ENCODE assay signal across 8 mouse cellular contexts in genomic region chr19:5459896-5460295, GRCm38 (mm10). TPM values are rescaled to one million over a fixed set of nuclear protein-coding genes. Genes with fewer than 3 reads are reported as not detected.
DNase-seq lines count a peak whose midpoint lies in the region; ATAC-seq and TF ChIP-seq lines count a peak whose summit lies in the region.

No protein-coding gene starts in this region.

- peak overlapping the region; percentile 84 for H3K4me3 ChIP-seq in left cerebral cortex, adult 2 months
- peak overlapping the region; percentile 68 for H3K4me3 ChIP-seq in embryonic facial prominence, embryonic 13.5 days
- peak overlapping the region; percentile 80 for H3K4me3 ChIP-seq in intestine, postnatal 0 days (ENCODE audit: low read depth, low read length)
- peak overlapping the region; percentile 75 for H3K4me3 ChIP-seq in neural tube, embryonic 14.5 days (ENCODE audit: low read depth, low read length)

- H3K4me1 ChIP-seq in embryonic facial prominence, embryonic 13.5 days, result peaks cover 45% of the 10 kb centered on the region
- H3K4me1 ChIP-seq in intestine, postnatal 0 days (replicated peaks; ENCODE audit: control insufficient read depth, insufficient read depth, low read length), result peaks cover 4% of the 10 kb centered on the region; the same call in 1 of the 2 replicates
- H3K4me1 ChIP-seq in neural tube, embryonic 14.5 days (ENCODE audit: control insufficient read depth, insufficient read depth, low read length), result peaks cover 38% of the 10 kb centered on the region

- H3K27me3 ChIP-seq in embryonic facial prominence, embryonic 13.5 days, result peaks cover 7% of the 10 kb centered on the region; the same call in 1 of the 2 replicates
- H3K27me3 ChIP-seq in intestine, postnatal 0 days (replicated peaks; ENCODE audit: control insufficient read depth, insufficient read depth, low read length), result no peaks in the 10 kb centered on the region
- no peaks in the 10 kb centered on the region; the same call in 1 of the 2 replicates for H3K27me3 ChIP-seq in neural tube, embryonic 14.5 days (ENCODE audit: control insufficient read depth, insufficient read depth, low read length)

- TF ChIP-seq CTCF in left cerebral cortex, adult 2 months (IDR thresholded peaks at IDR 0.05), result no peak
- TF ChIP-seq CTCF in intestine, postnatal 0 days (IDR thresholded peaks at IDR 0.05; ENCODE audit: low read depth), result no peak

- H3K27ac ChIP-seq in left cerebral cortex, adult 2 months, result peak overlapping the region; percentile 90
- peak overlapping the region; percentile 70; the same call in 1 of the 2 replicates for H3K27ac ChIP-seq in embryonic facial prominence, embryonic 13.5 days
- no peak overlapping the region for H3K27ac ChIP-seq in intestine, postnatal 0 days (ENCODE audit: low read depth, low read length)
- peak overlapping the region; percentile 24; the same call in 1 of the 2 replicates for H3K27ac ChIP-seq in neural tube, embryonic 14.5 days (ENCODE audit: low read depth, low read length)

- H3K9me3 ChIP-seq in embryonic facial prominence, embryonic 13.5 days, result no peaks in the 10 kb centered on the region
- H3K9me3 ChIP-seq in intestine, postnatal 0 days (ENCODE audit: control insufficient read depth), result no peaks in the 10 kb centered on the region
- H3K9me3 ChIP-seq in neural tube, embryonic 14.5 days (ENCODE audit: control insufficient read depth, low read length), result no peaks in the 10 kb centered on the region

- no peak for DNase-seq in left cerebral cortex, adult 2 months (ENCODE audit: extremely low spot score in 1 of 2, low spot score in 2 of 2)
- no peak for DNase-seq in left cerebral cortex, postnatal 10 days (ENCODE audit: extremely low spot score in 1 of 2, low spot score in 2 of 2)
- DNase-seq in frontal cortex, postnatal 14 days (ENCODE audit: low spot score in 2 of 2), result no peak
- no peak for DNase-seq in right cerebral cortex, postnatal 10 days (ENCODE audit: low spot score in 2 of 2)
- no peak for DNase-seq in right cerebral cortex, postnatal 25 days

- WGBS in embryonic facial prominence, embryonic 13.5 days, result 37% methylated on average over 3 of the region's 3 CpGs
- WGBS in intestine, postnatal 0 days, result 21% methylated on average over 3 of the region's 3 CpGs
- WGBS in neural tube, embryonic 14.5 days, result 21% methylated on average over 3 of the region's 3 CpGs

- intact Hi-C loops in left cerebral cortex, adult 2 months (cut with DNase I), result loop anchor here (5.0 kb wide), 1 partner anchor 107 kb away; the partner anchor contains the start of gene Ap5b1
- intact Hi-C loops in left cerebral cortex, postnatal 10 days (cut with DNase I), result no loop called here

- no peak for ATAC-seq in embryonic facial prominence, embryonic 13.5 days (ENCODE audit: insufficient number of reproducible peaks, insufficient read depth, low FRiP score, low TSS enrichment, low read depth)
- ATAC-seq in intestine, postnatal 0 days, result no peak
- ATAC-seq in neural tube, embryonic 14.5 days (ENCODE audit: low read depth), result no peak

- peaks cover 30% of the 10 kb centered on the region for H3K36me3 ChIP-seq in embryonic facial prominence, embryonic 13.5 days
- peaks cover 23% of the 10 kb centered on the region for H3K36me3 ChIP-seq in intestine, postnatal 0 days (ENCODE audit: control insufficient read depth, insufficient read depth)
- peaks cover 10% of the 10 kb centered on the region for H3K36me3 ChIP-seq in neural tube, embryonic 14.5 days (ENCODE audit: control insufficient read depth, insufficient read depth, low read length)

- peak overlapping the region; percentile 91 for H3K4me2 ChIP-seq in embryonic facial prominence, embryonic 13.5 days
- peak overlapping the region; percentile 88 for H3K4me2 ChIP-seq in intestine, postnatal 0 days (replicated peaks; ENCODE audit: low read depth)
- peak overlapping the region; percentile 94 for H3K4me2 ChIP-seq in neural tube, embryonic 14.5 days (ENCODE audit: low read depth, low read length)

- H3K9ac ChIP-seq in embryonic facial prominence, embryonic 13.5 days, result peak overlapping the region; percentile 79
- H3K9ac ChIP-seq in intestine, postnatal 0 days (ENCODE audit: low read depth, low read length), result peak overlapping the region; percentile 78; the same call in 1 of the 2 replicates
- peak overlapping the region; percentile 76 for H3K9ac ChIP-seq in neural tube, embryonic 14.5 days (replicated peaks; ENCODE audit: low read depth, low read length)

RNA-seq across cellular contexts. Expression of gene Fibp, which starts 0.5 kb away (rescaled TPM):
- total RNA-seq in left cerebral cortex, adult 2 months (2021), result 10 to 100 TPM; 88.9 to 92.1 TPM
- total RNA-seq in left cerebral cortex, postnatal 10 days (2021), result 10 to 100 TPM; 89.9 to 90.4 TPM
- polyA plus RNA-seq in embryonic facial prominence, embryonic 13.5 days (2015; fragmentation: Nextera tagmentation; extraction: Ambion mirVana), result 138 and 144 TPM in 2 replicates
- polyA plus RNA-seq in intestine, postnatal 0 days (2015; fragmentation: Nextera tagmentation; extraction: Ambion mirVana), result 116 and 130 TPM in 2 replicates
- polyA plus RNA-seq in neural tube, embryonic 14.5 days (2014; fragmentation: Nextera tagmentation; extraction: Ambion mirVana), result 169 and 179 TPM in 2 replicates

RNA-seq across cellular contexts. Expression of gene Ccdc85b, which starts 2.2 kb away (rescaled TPM):
- total RNA-seq in left cerebral cortex, adult 2 months (2021), result 10 to 100 TPM; 29.5 to 30.6 TPM
- total RNA-seq in left cerebral cortex, postnatal 10 days (2021), result 10 to 100 TPM; 21.9 to 24.0 TPM
- 6.8 TPM in 2 replicates for polyA plus RNA-seq in embryonic facial prominence, embryonic 13.5 days (2015; fragmentation: Nextera tagmentation; extraction: Ambion mirVana)
- 7.3 and 7.5 TPM in 2 replicates for polyA plus RNA-seq in intestine, postnatal 0 days (2015; fragmentation: Nextera tagmentation; extraction: Ambion mirVana)
- 8.0 and 11.0 TPM in 2 replicates for polyA plus RNA-seq in neural tube, embryonic 14.5 days (2014; fragmentation: Nextera tagmentation; extraction: Ambion mirVana)

RNA-seq across cellular contexts. Expression of gene Ctsw, which starts 8.4 kb away (rescaled TPM):
- total RNA-seq in left cerebral cortex, adult 2 months (2021), result under 1 TPM; 0.36 to 0.47 TPM
- total RNA-seq in left cerebral cortex, postnatal 10 days (2021), result 1 to 10 TPM; 2.5 to 4.9 TPM
- polyA plus RNA-seq in embryonic facial prominence, embryonic 13.5 days (2015; fragmentation: Nextera tagmentation; extraction: Ambion mirVana), result 1.6 and 2.4 TPM in 2 replicates
- polyA plus RNA-seq in intestine, postnatal 0 days (2015; fragmentation: Nextera tagmentation; extraction: Ambion mirVana), result 0.85 and 0.92 TPM in 2 replicates
- 4.2 and 4.4 TPM in 2 replicates for polyA plus RNA-seq in neural tube, embryonic 14.5 days (2014; fragmentation: Nextera tagmentation; extraction: Ambion mirVana)

RNA-seq across cellular contexts. Expression of gene Fosl1, which starts 12.5 kb away (rescaled TPM):
- under 1 TPM in 1 of 2 experiments, not detected in 1; 0.65 TPM for total RNA-seq in left cerebral cortex, adult 2 months (2021)
- not detected for total RNA-seq in left cerebral cortex, postnatal 10 days (2021)
- polyA plus RNA-seq in embryonic facial prominence, embryonic 13.5 days (2015; fragmentation: Nextera tagmentation; extraction: Ambion mirVana), result not detected in 2 replicates
- not detected in 2 replicates for polyA plus RNA-seq in intestine, postnatal 0 days (2015; fragmentation: Nextera tagmentation; extraction: Ambion mirVana)
- not detected in 2 replicates for polyA plus RNA-seq in neural tube, embryonic 14.5 days (2014; fragmentation: Nextera tagmentation; extraction: Ambion mirVana)

RNA-seq across cellular contexts. Expression of gene Efemp2, which starts 13.9 kb away (rescaled TPM):
- total RNA-seq in left cerebral cortex, adult 2 months (2021), result 10 to 100 TPM; 16.8 to 17.2 TPM
- 10 to 100 TPM; 18.3 to 18.6 TPM for total RNA-seq in left cerebral cortex, postnatal 10 days (2021)
- 200 and 207 TPM in 2 replicates for polyA plus RNA-seq in embryonic facial prominence, embryonic 13.5 days (2015; fragmentation: Nextera tagmentation; extraction: Ambion mirVana)
- polyA plus RNA-seq in intestine, postnatal 0 days (2015; fragmentation: Nextera tagmentation; extraction: Ambion mirVana), result 39.4 and 40.7 TPM in 2 replicates
- 30.4 and 45.1 TPM in 2 replicates for polyA plus RNA-seq in neural tube, embryonic 14.5 days (2014; fragmentation: Nextera tagmentation; extraction: Ambion mirVana)
